Mouse (Mus musculus): ENCODE data around the gene Rpl34.

Rpl34 gene

DNA sequence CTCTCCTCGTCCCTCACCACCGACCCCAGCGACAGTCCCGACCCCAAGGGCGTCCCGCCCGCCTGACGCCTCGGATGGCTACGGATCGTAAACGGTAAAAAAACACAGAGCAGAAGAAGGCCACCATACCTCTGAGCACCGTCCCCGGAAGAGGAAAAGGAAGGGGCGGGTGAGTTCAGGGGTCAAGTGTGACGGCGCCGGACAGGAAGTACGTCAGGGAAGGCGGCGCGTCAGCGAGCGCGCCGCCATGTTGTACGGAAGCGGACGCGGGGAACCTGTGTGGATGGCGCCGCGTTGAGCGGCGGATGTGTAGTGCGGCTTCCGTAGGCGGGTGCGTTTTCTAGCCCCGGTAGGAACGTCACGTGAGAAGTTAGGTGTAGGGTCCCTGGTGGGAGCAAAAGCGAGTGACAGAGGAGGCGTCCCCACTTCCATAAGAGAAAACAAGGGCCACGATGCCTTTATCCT lies at the start of gene Rpl34:
TSS of gene Rpl34 (minus strand) at position 210 of the 465 bp plus-strand sequence.
- peak; percentile 94 for DNase-seq

DNA sequence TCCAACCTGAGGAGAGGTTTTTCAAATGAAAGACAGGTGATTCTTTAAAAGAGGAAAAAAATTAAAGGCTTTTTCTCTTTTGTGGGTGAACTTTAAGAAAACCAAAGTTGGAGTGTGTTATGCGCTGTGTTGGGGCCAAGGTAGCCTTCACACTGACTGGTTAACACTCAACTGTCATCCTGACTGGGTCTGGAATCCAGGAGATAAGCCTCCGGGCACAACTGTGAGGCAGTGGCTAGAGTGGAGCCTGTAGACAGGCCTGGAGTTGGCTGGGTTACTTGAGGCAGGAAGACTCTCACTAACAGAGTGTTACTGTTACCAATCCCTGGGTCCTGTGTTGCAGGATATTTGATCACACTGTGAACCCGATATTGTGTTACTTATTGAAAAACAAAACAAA lies 38.0 kb upstream of the Rpl34 start:
- no peak for DNase-seq

DNA sequence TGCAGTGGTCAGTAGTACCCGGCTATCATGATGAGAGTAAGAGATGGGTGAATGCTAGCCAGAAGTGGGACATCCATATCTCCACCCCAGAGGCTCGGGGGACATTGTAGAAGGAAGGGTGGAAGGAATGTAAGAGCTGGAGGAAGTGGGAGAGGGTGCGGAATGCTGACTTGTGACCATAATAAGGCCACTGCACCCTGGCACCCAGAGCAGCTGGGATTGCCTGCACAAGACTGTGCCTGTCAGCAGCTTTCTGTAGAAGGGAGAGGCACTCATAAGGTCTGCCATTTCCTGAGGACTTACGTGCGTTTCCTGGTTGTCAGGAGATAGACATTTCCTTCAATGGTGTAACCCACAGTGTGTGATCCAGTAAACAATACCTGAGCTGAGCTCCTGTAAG lies 33.9 kb upstream of the Rpl34 start:
- no peak for DNase-seq

DNA sequence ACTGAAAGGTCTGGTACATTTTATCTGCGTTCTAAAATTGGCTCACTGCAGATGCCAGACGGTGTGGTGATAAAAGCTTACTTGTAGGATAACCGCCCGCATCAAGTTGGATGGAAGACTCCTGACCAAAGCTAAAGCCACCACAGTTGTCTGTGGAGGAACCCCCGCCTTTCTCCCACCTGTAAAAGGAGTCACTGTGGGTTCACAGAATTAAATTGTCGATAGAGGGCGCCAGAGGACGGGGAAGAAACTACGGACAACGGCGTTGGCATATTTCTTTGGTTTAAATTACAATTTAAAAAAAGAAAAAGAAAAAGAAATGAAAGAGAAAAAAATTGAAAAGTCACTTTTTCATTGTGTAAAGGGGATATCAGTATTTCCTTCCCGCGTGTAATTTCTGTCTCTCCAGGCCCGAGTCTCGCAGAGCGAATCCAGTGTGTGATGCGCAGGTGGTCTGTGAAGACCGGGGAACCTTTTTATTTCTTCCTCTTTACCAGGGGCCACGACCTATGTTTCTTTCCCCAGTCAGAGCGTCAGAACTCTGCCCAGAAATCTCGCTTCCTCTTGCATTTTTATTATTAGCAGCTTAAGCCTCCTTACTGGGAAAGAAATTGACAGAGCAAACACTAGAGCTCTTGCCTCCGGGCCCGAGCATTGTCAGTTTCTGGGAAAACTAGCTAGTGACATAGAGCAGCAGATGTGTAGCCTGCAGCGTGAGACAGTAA lies 30.7 kb upstream of the Rpl34 start:
- DNase-seq, result peak; percentile 44

DNA sequence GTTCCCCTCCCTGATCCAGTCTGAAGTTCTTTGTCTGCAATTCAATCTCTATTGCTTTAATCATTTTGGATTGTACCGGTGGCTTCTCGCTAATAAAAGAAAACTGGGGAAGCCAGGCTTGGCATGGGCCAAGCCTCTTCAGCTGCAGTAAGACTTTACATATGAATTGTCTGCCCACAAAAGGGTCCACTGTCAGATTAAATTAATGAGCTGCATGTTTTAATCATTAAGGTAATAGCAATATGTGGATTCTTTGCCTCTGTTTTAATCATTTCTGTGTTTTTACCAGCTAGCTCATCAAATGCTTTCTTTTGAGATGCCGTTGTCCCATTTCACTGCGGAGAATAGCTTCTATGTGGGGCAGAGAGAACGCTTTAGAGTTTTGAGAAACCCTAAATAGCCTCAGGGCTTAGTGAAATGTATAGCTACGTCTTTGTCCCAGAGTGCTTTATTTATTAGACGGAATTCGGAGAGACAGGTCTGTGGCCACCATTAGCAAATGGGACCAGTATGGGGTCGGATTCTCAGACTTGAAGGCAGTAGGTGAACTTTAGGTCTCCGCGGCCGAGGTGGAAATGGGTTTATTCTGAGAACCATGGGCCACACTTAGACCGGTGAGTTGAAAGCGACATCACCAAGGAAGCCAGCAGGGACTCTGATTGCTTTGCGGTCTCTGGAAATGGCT lies 28.1 kb upstream of the Rpl34 start:
- DNase-seq, result no peak

DNA sequence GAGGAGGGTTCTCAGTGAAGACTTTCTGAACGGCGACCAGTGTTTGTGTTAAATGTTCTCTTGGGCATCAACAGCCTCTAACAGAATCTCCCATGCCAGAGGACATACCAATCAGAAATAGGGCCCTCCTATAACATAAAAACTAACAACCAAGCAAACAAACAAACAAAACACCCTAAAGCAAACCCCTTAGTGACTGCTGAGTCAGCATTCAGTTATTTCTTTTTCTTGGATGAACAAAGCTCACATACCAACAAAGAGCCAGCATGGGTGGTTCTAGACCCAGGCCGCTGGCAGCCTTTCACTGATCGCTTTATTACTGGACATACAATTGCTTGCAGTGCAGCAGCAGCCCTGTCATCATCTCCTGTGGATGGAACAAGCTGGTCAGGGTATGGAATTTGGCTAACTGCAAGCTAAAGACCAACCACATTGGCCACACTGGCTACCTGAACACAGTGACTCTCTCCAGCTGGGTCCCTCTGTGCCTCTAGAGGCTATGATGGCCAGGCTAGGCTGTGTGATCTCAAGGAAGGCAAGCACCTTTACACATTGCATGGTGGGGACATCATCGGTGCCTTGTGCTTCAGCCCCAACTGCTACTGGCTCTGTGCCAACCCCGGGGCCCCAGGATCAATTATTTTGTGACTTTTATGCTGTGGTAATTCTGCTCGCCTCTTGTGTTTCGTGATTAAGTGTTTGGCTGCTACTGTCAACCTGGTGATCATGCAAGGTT lies 27.1 kb upstream of the Rpl34 start:
- DNase-seq, result no peak

DNA sequence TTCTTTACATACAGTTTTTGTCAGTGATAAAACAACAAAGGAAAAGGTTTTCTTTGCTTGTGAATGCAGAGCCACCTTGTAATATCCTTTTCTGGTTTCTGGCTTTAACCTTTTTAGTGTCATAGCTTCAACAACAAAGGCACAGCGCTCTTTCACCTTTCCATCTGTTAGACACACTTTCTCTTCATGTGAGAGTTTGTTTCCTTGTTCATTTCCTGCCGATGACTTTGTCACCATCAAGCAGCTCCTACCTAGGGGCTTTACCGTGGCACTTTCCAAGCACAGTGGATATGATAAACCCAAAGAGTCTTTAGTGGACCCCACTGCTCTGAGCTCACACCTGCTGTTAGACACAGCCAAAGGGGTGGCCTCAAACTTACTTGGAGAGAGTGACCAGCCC lies 19.0 kb upstream of the Rpl34 start:
- DNase-seq, result no peak

DNA sequence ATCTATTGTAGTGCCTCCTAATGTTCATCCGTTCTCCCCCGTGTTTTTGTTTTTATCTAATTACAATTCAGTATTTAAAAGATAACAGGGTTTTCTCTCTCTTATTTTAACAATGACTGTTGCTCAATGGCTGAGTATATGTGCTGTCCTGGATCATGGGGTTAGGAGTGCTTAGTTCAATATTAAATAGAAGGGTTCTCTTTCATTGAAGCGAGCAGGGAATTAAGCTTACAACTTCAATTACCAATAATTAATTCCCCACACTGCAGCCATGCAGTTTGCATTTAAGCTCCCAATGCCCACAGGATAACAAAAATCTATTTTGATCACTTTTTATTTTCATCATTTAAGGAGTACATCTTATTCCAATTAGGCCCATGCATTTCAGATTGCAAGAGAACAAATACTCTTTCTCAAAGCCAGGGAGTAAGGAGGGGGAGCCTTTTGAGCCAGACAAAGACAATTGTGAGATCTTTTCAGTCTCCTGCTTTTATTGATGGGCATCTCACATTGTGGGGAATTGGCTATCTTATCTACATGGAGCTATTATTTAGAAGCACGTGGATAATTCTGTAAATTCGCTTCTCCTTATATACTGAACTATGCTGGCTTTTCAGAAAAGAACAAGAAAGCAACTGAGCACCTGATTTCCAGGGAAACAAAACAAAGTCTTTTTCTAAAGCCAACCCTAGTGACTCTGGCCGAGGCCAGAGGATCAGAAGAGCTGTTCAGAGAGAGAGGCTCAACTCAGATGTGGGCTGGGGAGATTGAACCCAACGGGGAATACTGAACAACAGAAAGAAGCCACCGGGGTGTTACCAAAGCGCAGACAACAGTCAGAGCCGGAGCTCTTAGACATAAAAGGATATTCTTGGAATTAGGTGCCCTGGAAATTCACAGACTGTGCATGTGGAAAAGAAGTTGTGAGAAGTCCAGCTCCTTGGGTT lies 16.7 kb upstream of the Rpl34 start:
- no peak for DNase-seq

DNA sequence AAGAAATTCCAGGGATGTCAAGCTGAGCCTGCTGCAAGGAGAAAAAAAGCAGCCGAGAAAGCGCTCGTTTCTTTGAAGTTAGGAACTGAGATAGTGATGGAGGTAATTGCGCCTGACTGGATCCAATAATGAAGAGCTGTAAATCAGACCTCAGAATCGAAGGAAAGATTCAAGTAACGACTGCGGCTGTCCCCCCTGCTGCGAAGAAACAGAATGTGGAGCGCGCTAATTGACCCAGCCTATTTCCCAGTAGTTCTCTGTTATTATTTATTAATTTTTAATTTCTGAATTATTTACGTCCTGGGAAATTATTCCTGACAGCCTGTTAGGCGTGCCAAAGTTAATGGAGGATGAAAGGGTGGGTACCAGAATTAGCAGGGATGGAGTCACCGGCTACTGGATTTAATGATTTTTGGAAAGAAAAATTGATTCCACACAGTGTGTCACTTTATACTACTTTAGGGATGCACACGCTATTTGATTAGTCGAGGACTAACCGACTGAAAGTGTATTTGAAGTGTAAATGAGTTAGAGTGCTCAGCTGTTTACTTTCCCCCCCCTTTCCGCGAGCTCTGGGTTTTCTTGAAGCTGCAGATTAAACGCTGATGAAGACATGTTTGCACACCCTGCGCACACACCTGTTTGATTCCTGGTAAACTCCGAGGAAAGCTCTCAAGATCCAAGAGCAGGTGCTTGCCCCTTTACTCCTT lies 7.6 kb upstream of the Rpl34 start:
- no peak for DNase-seq

DNA sequence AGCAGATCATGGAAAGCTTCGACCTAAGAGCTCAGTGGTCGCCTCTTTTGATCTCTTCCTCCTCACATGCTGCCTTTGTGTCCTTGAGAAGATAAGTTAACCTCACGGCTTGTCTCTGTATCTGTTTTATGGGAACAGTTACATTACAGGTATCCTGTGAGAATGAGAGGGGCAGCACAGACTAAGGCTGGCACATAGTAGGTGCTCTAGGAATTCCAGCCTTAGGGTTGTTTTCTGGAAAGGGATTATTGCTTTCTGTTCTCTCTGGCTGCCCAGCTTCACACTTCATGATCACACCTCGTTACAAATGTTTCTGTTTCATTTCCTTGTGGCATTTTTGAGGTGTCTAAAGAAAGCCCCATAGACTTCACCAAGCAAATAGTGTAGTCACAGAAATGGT lies 6.6 kb upstream of the Rpl34 start:
- no peak for DNase-seq

DNA sequence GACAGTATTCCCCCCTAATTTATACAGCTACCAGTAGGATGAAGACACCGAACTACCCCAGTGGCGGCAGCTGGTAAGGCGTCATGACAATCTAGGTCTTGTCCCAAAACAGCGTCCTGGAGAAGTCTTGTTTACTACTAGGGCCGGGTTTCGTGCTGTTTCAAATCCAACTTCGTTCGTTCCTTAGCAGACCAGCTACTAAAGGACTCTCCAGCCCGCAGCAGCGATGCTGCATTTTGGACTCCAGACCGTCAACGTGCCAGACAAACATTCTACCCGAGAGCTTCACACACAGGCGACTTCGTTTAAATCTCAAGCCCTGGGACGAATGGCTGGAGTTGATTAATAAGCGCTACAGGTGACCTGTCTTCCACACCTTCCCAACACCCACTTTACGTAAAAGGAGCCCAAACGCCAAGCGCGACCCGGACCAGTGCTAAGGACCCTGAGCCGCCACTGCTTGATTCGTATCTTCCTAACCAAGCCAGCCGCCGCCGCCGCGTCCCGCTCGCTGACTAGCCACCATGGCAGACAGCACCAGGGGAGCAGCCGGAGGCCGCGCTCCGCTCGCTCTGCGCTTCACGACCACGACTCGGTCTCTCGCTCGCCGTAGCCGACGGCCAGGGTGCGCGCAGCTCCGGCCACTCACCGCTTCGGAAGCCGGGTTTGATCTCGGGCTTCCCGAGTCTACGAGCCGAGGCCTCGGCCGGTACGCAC lies 568 bp downstream of the Rpl34 start:
- DNase-seq, result peak; percentile 51

DNA sequence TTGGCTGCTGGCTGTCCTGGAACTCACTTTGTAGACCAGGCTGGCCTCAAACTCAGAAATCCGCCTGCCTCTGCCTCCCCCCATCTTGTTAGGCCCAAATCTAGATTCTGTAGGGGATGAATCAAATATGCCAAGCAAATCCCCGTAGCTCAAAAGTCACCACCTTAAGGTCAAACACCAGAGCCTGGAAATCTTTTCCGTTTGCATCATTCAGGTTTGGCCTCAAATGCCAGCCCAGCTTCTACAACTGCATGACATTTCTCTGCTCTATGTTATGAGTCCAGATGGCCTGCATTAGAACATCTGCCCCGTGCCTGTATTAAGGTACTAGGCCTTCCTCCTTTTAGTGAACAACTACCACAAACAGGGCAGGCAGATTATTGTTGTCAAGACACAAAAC lies 2.5 kb downstream of the Rpl34 start:
- no peak for DNase-seq

DNA sequence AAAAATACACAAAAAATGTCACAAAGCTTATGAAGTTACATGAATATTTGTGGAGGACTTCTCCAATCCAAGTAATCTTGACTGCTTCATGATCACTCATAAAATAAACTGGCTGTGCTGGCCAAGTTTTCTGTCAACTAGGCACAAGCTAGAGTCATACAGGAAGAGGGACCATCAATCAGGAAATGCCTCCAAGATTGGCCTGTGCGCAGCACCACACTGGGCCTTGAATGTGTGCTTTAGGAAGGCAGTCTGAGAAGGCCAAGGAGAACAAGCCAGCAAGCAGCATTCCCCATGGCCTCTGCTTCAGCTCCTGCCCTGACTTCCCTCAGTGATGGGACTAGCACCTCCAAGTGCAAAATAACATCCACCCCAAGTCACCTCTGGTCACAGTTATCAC lies 3.2 kb downstream of the Rpl34 start:
- DNase-seq, result no peak

DNA sequence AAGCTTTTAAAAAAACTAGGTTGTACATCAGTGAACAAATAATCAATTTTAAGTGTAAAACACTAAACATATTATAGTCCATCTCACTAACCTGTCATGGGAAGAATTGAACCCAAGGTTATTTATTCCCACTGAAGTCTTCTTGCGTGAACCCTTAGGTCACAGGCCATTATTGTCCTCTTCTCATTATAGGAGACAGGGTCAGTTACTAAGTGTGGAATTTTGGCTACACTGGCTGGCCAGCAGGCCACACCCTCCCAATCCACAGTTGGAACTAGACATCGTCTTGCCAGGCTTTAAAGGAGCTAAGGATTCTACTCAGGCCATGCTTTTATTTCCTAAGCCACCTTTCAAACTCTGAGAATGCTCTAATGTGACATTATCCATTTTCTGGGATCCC lies 4.5 kb downstream of the Rpl34 start:
- DNase-seq, result no peak

DNA sequence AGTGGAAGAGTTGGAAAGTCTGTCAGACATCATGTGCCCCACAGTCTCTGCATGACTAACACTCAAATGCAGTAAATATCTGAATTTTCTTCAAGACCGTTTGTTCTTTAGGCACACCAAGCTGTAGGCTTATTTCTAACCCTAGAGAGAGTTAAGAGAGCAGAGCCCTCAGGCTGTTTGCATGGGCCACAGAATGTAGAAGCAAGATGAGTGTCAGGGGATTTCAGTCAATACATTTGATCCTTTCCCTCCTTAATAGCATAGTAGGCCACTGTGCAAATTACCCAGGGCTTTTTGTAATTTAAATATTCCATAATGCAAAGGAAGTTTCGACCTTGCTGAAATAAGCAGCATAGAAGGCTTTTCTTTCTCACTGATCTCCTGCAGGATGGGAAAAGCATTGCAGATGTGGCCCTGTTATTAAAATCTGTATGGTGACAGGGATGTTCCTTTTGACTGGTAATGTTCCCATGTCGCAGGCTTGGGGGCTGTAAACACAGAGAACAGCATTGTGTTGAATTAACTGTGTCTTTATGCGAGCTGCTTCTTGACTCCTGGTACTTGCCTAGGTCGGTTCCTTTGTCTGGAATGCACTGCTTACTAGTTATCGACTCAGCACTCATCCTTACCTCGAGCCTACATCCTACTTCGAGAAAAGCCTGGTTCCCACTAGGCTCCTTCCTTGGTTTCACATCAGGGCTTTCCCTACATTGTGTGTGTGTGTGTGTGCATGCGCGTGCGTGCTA lies 7.3 kb downstream of the Rpl34 start:
- no peak for DNase-seq

DNA sequence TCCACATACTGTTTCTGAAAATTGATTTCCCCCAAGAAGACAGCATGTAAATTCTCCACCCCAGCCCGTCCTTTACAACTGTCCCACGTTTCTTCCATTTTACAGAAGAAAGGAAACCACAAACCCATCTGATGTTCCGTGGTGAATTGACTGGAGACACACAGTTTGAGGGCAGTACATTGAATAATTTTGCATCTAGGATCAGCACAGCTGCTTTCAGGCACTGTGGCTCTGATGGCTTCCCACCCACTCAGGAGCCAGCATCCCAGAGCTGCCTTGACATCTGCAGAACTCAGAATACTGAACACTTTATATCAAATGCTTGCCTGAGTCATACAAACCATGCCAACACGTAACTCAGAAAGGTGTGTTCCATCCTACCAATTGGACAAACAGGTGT lies 10.0 kb downstream of the Rpl34 start:
- no peak for DNase-seq

DNA sequence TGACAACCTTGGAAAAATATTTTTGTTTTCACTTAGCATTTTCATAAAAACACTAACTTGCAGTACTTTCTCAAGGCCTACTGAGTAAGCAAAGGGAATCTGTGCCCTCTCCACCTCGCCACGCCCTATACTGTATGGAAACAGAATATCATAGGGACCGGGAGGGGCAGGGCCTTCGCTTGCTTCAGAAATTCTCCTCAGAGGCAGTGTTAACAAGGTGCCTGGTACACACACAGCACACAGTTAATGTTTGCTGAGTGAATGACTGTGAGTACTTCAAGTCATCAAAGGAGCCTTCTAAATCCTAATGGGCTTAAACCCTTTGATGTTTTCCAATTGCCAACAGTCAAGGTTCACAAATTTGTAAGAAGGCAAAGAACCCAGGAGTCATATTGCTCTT lies 11.3 kb downstream of the Rpl34 start:
- no peak for DNase-seq

DNA sequence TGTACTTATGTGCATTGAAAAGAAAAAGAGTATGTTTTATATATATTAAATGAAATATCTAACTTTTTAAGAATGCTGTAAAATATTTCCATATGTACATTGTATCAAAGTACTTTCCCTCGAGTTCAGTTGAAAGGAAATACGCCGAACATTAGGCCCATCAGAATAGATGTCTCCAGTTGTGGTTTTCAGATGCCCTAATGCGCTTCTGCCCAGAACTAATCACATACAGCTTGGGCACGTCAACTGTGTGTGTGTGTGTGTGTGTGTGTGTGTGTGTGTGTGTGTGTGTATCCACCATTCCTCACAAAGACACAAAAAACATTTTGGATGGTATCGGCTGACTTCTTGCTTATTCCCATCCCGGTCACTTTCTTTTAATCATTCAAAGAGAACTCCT lies 13.6 kb downstream of the Rpl34 start:
- no peak for DNase-seq

DNA sequence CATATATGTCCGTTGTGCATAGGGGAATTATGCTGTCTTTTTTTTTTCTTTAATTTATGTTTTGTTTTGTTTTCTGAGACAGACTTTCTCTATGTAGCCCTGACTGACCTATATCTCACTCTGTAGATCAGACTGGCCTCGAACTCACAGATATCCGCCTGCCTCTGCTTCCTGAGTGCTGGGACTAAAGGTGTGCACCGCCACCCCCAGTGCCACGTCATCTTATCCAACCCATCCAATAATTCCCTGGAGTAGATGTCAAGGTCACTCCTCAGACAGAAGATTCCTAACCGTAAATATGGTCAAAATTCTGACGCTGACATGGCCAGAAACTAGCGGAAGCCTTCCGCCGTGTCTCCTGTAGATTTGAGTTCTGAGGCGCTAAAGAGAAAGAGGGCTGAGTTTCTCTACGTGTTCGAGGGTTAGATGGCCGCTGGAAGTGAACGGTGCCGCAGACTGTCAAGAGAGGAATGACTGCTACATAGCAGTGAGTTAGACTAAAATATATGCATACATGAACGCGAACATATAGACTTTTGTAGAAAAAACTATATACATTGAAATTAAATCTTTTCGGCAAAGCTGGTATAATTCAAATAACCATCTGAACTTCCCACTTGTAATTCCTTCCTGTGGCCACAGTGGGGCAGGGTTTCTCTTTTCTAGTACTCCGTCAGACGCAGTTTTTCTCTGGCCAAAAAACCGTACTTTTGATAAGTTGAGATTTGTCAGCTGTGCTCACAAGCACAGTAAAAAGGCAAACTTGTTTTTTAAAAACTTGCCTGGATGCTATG lies 15.2 kb downstream of the Rpl34 start:
- peak; percentile 78 for DNase-seq

DNA sequence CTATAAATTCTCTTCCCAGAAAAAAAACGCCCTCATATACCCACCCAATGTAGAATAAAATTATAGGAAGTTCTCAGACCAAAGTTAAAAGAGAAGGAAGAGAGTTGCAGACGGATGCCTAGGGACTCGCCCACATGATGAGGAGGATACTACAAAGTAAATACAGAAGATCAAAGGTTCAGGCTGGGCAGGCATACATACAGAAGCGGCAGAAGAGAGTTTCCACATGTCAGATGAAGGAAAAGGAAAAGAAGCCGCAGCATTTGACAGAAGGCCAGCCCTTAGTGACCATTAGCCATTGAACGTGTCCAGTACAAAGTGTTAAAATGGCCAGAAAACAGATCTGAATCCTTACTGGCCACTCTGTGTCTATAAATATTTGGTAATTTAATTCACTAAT lies 17.3 kb downstream of the Rpl34 start:
- no peak for DNase-seq

Measured in kidney, adult 18-20 months (tissue).